Mouse (Mus musculus) megakaryocyte-erythroid progenitor cell, adult 5-6 weeks (primary cell): Measurements from ENCODE around the gene Dclk2. TPM values are rescaled to one million over a fixed set of nuclear protein-coding genes. Genes with fewer than 3 reads are reported as not detected.
A peak's percentile ranks its signal among the peaks of the same experiment; 100 is the strongest.

ENCODE experiments used
- ATAC-seq: replicated peaks from 2 replicates; pipeline ENCODE4 v1.8.0; 2016; ENCODE audit warnings: mild to moderate bottlenecking, inconsistent platforms; ENCODE audit not compliant: severe bottlenecking, poor library complexity, low FRiP score, low TSS enrichment
- total RNA-seq, 2 experiments: library from RNA; stranded (forward) in 1 of 2; stranded (reverse) in 1 of 2; fragments of 200-1000, 215-1000 nt in 1 of 2; fragments of >200 nt in 1 of 2; fragmentation: Nextera tagmentation in 1 of 2; gene quantifications; 2 replicates each; pipeline ENCODE4 v1.2.3; 2014 to 2017

Dclk2 gene
- total RNA-seq, 2 experiments from 2014 or later, result 0.99 to 3.1 TPM

DNA sequence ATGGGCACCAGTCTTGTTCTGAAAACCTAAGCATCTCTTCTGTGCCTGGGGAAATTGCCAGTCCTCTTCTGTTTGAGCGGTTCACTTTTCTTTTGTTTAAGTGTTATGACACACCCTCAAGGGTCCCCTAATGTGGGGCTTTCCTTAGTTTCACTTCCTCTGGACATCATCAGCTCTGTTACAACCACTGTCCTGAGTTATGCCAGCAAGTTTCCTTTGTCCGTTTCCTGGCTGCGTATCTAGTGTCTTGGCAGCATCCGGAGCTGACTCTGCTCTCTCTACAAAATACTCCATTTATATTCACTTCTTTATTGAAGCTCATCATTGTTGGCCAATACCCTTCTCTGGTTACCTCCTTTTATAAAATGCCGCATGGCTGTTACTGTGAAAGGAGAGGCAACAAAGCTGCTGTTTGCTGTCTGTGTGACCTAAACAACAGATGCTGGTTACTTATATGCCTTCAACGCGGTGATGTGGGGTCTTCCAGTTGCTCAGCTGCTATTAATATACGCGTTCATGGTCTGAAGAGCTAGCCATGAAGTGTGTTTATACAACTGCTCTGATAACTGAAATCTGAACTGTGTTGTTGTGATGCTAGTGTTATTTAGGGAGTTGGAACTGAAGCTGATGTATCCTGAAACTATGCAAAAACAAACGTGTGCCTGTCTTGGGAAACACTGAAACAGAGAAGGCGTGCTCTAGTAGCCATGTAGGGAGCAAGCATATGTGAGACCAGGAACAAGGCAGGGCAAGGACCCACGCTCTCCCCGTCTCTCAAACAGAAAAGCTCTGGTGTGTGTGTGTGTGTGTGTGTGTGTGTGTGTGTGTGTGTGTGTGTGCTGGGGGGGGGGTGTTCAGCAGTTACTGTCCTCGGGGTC lies 145.8 kb downstream of the Dclk2 start:
- ATAC-seq, result no peak

DNA sequence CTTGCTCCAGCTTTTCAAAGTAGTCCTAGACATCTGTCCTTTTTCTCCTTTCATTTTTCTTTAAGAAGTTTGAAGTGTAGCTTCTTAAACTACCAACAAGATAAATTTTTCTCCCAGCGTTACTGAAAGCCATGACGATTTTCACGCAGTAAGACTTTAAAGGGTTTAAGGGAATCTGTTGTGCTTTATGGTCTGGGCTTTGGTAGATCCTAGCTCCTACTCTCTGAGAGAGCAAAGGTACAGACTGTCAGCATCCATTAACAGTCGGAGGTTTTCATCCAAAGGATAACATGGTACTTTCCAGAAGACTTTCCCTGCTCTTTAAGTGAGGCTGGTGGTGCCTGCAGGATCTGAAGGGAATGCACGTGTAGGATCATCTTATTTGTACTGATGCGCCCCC lies 151.7 kb downstream of the Dclk2 start:
- no peak for ATAC-seq

DNA sequence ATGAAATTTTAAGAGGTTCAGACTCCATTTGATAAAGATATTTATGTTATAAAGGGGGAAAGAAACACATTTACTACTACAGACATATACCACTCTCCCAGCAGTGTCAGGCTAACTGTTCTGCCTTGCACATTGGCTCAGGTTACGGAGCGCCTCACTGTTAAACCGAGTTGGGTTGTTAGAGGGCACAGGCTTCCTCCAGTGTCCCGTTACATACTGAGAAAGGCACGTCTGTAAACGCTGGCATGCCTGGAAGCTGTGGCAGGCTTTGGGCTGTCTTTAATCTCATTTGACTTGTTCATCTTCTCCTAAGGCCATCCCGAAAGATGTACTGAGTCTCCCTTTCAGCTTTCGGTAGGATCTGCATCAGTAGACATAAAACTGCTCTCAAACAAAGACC lies 152.1 kb downstream of the Dclk2 start:
- no peak for ATAC-seq

DNA sequence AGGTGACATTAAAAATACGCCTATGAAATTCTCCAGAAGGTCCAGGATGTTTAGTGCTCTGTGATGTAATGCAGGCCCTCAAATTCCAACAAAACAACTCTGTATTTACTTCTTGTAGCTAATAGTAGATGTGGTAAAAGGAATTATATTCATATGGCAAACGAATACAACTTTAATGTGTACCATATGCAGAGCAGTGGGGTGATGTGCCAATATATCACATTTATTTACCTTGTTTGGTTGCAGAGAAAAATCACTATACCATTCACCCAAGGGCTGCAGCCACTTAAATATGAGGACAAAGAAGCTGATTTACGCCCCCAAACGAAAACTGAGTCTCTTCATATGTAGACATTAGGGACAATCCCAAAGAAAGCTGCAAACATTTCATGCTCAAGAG lies 158.2 kb downstream of the Dclk2 start:
- ATAC-seq, result no peak

DNA sequence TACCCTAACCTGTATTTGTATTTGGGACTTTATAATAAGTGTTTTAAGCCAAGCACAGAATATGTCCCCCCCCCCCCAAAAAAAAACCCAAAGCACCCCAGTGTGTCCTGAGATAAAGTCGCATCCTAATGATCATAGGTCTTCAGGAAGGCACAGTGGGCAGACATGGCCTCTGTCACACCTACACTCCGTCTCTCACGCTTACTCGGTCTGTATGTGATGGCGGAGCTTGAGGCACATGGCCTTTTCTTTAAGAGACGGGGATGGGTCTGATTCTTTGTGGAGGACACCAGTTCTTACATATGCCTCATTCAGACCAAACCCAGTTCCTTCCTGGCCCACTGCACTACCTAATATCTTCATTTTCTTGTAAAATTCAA lies 158.6 kb downstream of the Dclk2 start:
- ATAC-seq, result no peak

DNA sequence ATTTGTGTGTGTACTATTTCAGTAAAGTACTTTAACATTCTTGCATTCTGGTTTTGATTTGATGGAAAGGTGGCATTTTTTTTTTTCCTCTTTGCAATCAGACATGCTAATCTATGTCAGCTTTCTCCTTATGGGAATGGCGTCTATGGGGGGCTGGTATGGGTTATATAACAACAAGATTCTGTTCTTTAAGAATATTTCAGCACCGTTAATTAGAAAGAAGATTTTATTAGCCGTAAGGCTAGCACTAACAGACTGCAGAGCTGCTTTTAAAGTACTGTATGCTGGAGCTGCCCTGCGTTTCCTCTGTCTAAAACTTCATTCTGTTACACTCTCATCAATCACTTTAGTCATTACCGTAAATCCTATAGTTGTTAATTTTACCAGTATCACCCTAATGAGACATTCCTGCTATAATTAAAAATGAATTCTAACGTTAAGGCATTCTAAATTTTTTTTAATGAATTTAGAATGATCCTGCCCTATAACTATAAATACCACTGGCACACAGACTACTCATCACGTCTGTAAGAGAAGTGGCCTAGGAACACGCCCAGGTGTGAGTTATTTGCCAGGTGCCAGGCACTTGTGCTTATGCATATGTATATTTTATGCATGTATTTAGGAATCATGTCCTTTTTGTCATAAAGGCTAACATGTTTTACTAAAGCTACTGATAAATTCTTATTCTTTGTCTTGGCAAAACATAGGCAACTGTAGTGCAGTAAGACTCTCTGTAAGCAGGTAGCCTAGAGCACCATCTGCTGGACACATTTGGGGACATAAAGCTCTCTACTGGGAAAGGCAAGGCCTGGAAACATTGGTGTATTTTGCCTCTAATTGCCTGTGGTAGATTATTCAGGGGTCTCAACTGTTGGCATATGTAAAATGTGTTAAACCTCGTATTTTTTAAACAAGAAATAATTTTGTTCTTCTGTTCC lies 159.3 kb downstream of the Dclk2 start:
- ATAC-seq, result peak; percentile 78

DNA sequence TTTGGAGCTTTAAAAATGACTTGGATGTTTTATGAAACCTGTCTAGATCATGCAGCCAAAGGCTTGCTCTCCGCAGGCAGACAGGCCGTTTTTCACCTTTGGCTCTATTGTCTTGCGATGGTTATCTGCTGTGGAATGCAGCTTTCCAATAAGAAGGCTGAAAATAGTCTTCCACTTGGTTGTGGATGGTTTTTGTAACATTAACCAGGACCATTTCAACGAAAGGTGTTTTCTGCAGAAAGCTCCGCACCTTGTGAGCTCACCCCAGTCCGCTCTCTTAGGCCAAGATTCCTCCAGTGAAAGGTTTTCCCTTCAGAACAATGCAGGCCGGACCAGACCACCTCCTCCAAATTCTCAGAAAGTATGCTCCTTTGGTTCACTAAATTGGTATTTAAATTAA lies 160.2 kb downstream of the Dclk2 start:
- no peak for ATAC-seq

DNA sequence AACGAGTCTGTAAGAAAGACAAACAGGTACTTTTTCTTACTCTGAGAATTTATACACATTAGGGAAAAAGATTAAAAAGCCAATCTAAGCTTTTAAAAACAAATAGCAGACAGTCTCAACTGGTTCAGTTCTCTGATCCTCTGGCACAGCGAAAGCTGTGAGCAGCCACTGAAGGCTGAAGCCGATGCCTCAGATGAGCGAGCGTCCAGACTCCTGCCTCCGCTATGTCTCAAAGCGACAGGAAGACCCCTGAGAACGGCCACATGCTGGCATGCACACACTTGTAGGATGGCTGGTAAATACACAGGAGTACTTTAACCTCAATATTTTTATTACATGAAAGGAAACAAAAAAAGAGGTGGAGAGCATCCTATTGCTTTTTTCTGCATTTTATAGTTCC lies 160.8 kb downstream of the Dclk2 start:
- no peak for ATAC-seq

DNA sequence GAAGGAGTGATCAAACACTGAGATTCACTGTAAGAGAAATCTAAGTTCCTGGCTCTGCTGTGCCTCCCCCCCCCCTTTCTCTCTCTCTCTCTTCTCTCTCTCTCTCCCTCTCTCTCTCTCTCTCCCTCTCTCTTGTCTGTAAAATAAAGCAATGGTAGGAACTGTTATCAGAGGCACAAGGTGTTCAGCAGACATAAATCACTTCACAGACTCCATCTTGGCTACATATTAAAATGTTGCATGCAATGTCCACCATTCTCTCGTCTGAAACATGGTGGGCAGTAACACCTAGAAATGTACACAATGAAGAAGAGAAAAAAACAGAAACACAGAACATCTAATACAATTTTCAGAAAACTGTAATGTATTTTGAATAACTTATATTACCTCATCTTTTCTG lies 161.3 kb downstream of the Dclk2 start:
- no peak for ATAC-seq

DNA sequence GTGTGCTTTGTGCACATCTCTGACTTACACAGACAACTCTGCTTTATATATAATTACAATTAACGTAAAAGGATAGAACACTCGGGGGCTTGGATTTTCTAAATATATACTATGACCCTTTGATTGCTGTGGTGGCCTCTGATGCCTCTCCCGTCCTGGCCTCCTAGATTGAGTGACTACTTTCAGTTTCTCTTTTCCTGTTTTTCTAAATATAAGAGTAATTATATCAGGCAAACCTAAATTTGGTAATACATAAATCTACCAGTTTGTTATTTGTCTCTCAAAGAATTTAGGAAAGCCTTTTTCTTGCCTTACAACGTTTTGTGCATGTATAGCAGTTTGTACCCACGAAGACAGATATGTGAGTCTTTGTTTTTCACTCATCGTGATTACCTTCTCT lies 161.9 kb downstream of the Dclk2 start:
- ATAC-seq, result peak; percentile 47; the same call in 1 of the 2 replicates

DNA sequence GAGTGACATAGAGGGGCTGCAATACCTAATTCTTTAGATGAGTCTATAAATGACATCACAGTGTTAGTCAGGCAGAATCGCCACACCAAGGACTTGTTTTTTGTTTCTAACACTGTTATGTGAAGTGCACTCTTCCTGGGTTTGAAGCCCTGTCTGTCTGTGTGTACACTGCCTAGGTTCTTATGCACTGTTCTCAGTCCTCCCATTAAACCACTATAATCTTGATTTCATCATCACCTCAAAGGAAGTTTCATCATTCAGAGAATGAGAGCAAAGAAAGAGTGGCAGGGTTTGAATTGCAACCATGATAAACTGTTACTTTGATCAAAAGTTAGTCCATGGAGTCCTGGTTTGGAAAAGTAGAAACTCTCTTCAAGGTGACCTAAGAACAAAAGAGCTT lies 164.1 kb downstream of the Dclk2 start:
- no peak for ATAC-seq

DNA sequence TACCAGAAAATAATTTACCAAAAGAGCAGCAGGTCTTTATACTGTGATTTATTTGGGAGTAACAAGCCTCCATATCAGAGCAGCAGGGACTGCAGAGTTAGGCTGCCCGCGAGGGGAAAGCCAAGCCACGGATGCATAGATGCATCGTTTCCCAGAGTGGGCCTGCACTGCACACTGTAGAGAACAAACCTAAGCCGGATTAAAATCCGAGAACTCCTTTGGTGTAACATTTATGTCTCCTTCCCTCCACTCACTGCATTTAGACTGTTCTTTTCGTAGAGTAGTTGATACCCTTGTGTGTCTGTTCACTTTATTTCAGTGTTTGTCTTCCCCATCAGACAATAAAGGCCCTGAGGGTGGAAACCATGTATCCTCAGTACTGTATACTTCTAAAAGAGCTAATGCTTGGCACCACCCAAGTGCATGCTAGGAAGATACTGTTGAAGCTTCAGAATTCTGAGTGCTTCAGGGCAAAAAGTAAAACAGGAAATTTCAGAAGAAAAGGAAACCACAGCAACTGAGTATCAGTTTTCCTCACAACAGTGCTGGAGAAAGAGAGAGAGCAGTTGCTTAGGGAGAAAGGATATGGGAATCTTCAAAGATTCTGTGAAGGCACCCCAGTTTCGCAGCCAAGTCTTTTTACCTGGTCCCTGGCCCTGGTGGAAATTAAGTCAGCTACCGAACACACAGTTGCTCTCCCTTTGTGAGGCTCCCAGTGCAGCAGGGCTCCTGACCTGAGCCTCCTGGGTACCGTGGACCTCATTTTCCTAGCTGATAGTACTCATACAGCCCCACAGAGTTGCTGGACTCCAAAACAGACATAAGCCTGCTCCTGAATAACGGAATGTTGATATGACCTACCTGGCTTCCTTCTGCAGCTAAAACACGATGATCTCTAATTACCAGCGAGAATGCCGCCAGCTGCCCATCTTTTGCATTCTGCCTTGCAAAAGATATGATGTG lies 165.8 kb downstream of the Dclk2 start:
- ATAC-seq, result no peak

DNA sequence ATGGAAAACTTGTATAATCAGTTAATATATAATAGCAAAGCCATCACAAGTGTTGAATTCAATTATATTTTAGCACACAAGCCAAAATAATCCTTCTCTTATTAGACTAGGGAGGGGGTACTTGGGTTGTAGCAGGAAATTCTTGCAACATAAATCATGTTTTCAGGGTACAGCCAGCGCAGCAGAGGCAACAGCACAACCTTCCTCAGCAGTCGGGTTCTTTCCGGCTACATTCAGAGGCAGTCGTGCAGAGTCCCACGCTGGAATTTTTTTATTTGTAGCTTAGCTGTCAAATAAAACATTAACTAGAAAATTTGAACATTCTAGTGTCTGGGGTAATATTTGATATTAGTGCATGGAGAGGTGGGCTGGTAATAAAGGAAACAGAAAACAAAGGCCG lies 166.5 kb downstream of the Dclk2 start:
- ATAC-seq, result no peak

DNA sequence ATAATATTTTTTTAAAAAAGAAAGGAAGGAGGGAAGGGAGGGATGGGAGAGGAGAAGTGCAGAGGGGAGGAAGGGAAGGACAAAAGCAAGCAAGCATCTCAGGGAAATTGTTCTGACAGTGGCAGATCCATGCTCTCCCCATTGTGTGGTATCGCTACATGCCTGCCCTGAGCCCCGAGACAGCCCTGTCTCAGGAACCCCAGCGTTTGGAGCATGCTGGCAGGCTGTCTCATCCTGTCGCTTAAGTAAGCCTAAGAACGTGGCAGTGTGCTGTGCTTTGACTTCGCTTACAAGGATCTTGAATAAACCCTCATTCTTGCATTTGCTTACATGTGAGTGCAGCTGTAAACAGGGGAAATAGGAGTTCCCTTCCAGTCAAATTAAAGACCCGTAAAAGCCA lies 170.0 kb downstream of the Dclk2 start:
- ATAC-seq, result no peak

DNA sequence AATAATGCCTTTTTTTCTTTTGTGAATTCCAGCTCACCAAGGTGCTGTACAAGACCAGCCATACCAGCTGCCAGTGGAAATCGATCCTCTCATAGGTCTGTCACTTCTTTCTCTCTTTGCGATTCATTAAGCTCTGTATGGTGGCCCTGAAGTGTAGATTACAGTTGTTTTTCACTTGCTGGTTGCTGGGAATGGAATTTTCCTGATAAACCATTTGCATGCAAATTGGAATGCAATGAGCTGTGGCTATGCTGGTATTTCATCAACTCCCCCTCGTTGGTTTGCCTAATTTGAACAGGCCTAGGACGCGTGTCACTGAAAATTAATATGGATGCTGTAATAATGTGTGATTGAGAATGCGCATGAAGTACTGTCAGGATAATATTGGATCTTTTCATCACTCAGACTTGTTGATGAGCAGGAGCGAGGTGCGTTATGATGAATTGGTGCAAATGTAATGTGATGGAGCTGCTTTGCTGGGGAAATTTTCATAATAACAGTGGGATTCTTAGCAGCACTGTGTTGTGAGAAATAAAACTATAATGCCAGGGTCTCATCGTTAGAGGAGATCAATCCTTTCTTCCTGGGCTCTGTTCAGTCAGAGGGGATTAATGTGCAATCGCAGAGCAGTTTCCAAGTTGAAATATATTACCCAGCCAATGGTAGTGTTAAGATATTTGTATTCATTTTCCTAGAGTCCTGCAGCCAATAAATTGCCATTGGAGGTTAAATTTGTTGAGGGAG lies 174.7 kb downstream of the Dclk2 start:
- ATAC-seq, result no peak

DNA sequence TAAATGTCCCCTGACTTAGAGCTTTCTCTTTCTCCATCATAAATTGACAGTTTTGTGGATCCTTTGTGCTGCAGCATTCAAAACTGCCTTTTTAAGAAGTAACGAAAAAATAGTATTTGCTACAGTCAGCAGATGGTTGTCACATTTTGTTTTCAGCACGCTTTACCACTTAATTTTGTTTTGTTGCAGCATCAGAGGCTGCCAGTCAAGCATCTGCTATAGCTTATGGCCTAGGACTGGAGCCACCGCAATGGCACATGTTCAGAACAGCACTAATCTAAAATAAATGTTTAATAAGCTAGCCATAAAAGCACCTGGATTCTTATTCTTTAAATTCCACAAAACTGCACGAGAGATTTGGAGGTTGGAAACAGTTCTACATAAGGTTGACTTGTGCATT lies 175.3 kb downstream of the Dclk2 start:
- no peak for ATAC-seq

DNA sequence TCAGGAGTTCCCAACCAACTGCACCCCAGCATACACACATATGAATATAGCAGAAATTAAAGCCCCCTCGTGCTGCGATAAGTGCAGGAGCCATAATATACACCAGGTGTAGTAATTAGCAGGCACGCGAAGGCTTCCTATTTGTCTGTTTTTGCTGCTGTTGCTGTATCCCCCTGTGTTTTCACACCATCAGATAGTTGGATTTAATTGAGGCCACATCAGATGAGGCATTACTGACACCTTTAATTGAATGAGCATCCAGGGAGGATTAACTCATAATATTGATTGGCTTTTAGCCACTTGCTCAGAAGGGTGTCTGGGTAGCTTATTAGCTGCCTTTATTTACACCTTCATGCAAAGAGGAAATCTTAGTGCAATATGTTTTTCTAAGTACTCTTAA lies 180.9 kb downstream of the Dclk2 start:
- ATAC-seq, result no peak

DNA sequence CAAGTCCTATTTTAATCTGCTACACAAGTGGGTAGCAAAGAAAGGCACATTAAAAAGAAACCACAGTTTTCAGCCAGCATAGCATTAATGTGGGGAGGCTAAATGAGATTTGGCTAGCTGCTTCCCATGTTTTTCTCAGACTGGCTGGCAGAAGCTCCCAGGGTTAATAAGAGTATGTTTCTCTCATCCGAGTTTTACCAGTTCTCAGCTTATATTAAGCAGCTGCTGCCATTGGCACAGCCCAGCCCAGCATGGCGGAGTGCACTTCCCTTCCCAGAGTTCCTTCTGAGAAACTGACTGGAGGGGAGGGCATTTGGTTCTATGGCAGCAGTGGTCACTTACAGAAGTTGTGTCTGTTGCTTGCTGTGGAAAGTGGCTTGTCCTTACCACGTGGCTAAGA lies 181.8 kb downstream of the Dclk2 start:
- ATAC-seq, result no peak
